Mouse (Mus musculus) ES-CJ7 (cell line): ENCODE measurements around the gene Smad3.

Experiments
- DNase-seq: peaks from one replicate; pipeline ENCODE4 v3.0.0; 2011; ENCODE audit warnings: low read depth, low spot score

Gene Smad3

DNA sequence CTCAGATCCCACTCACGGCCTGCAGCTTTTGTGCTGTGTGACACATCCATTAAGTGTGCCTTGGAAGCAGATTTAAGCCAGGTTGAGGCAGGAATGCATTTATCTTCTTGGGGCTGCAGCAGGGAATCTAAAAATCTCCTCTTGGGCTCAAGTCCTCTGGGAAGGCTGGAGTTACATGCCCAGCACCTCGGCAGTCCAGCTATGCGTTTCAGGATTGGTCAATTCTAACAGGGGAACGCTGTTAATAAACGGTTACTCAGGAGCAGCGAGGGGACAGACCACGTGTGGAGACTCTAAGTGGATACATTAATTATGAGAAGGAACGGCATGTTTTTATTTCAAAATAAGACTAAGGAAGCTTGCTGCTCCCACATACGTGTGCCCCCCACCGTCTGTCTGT lies 14.7 kb upstream of the Smad3 start:
- no peak for DNase-seq

DNA sequence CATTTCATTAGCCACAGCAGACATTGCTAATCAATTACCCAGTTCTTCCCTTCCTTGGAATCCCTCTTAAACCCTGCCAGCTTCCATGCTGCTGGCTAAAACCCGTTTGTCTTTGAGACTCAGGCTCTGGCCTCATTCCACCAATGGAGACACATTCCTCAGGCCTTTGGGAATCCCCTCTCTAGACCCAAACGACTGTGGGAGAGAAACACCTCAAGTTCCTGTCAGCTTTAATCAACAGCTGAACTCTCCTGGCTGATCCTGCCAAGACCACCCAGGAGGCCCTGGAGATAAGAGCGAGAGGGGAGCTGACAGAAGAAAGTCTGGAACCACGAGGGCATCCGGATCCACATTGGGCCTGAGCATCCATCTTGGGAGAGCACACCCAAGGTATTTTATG lies 13.9 kb upstream of the Smad3 start:
- no peak for DNase-seq

DNA sequence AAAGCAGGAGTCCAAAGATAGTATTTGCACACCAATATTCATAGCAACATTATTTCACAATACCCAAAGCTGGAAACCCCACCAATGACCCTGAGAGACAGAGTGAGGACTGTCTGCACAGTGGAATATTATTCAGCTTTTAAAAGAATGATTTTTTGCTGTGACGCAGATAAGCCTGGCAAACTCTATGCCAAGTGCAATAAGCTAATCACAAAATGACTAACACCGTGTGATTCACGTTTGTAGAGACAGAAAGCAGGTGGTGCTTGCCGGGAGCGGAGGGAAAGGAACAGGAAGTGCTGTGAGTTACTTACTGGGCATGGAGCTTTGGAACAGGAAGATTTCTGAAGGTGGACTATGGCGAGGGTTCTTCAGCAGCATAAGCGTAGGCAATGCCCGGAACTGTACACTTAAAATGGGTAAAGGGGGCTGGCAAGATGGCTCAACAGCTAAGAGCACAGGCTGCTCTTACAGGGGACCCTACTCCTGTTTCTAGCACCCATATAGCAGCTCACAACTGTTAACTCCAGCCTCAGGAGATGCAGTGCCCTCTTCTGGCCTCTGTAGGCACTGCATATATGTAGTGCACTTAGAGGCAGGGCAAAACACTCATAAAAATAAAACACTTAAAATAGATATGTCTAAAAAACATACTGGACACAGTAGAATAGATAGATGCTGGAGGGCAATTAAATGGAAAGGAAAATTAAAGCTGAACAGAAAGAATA lies 3.7 kb upstream of the Smad3 start:
- peak; percentile 30 for DNase-seq

DNA sequence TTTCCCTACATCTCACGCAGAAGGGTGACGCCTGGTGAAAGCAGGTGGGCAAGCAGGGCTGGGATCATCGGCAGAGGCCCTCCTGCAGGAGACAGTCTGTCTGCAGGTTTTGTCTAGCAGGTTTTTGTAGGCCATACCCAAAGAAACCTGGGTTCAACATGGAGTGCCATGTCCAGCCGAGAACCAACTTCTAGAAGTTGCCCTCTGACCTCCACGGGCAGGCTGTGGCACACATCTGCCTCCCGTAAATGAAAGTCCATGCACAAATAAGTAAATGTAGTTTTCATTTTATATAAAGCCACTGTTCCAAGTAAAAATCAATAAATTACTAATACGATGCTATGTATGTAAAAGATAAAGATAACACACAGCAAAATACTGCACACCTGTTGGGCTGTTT lies 3.0 kb upstream of the Smad3 start:
- no peak for DNase-seq

DNA sequence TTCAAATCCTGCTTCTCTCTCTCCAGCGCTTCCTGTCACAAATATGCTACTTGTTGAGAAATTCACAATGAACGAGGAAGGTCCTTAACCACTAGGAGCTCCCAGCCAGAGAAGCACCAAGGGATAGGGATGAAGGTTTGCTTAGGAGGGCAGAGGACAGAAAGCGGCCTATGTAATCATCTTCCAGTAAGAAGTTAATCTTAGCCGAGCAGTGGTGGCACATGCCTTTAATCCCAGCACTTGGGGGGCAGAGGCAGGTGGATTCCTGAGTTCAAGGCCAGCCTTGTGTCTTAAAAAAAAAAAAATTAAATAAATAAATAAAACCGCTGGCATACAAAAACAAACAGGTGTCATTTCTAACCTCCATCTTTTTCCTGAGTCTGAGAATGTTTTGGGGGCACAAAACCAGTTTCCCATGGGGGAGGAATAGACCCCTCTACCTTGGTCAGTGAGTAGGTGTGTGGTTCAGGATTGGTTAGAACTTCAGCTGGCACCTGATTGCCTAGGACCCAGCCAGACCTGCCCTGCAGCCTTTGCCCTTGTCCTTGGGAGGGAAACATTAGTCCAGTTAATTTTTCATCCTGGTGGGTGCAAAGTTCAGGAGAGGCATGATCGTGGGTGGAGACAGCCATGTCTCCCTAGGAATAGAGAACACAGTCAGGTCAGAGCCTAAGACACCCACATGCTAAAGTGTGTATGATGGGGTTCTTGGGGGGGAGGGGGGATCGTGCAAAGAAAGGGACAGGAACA lies 2.4 kb upstream of the Smad3 start:
- no peak for DNase-seq

DNA sequence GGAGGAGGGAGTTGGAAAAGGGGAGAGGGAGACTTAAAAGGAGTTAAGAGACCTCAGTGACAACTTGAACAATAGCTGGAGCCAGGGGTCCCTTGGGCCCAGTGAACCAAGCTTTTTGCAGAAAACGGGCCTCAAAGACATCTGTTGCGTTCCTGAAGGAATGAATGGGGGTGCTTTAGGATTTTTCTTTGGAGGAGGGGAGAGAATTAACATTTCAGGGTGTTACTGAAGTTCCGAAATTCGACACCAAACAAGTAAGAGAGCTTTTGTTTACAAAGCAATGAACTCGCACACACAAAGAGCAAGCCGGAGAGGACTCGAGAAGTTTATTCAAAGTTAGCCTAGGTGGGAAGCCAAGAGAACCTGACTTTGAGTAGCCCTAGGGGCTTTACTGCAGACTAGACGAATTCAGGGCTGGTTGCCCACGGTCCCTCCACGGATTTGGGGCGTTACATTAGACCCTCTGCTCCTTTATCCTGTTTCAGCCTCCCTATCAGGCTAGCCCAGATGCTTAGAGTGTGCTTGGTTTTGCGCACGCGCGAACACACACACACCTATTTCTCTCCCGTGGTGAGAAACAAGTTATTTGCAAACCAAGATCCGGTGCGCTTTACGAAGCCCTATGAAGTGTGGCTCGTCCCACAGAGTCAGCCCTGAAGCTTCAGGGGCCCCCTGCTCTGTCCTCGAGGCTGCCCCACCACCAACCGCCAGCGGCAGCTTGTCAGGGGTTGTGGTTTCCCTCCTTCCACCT lies 1.0 kb upstream of the Smad3 start:
- peak; percentile 76 for DNase-seq

DNA sequence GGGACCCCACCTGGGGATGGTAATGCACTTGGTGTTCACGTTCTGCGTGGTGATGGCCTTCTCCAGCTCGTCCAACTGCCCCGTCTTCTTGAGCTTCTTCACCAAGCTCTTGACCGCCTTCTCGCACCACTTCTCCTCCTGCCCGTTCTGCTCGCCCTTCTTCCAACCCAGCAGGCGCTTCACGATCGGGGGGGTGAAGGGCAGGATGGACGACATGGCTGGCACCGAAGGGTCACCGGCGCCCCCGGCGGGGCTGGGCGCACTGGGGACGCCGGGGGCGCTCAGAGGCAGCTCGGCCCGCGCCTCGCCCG lies 377 bp downstream of the Smad3 start:
- no peak for DNase-seq

DNA sequence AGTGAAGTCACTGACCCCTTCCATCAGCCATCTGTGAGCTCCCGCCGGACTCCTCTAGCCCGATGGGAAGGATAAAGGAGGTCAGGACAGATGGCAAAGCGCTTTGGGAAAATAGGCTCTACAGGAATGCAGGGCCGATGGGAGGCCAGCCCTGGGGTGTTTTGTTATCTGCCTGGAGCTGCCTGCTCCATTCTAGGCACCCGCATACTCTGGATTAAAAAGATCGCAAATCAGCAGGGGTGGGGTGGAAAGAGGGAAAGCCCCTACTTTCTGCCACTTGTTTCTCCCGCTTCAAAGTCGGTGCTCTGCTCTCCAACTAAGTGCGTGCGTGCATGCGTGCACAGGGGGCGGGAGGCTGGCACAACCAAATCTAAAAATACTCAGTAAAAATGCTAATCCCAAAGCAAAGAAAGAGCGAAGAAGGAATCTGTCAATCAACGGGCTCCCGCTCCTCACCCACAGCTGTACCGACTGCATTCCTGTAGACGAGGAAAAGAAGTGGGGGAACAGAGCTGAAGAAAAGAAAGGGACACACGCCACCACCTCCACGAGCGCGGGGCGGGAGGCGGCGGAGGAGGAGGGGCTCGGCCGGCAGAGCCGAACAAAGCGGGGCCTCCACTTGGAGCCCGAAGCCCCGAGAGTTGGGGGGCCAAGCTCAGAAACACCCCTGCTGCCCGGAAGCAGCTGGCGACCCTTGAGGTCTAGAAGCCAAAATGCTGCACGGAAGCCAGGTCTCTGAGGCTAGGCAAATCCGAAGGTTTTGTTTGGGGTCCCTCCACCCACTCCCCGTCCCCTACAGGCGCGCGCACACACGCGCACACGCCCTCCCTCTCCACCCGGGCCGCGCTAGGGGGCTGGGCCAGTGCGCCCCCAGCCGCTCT lies 973 bp downstream of the Smad3 start:
- DNase-seq, result peak; percentile 22

DNA sequence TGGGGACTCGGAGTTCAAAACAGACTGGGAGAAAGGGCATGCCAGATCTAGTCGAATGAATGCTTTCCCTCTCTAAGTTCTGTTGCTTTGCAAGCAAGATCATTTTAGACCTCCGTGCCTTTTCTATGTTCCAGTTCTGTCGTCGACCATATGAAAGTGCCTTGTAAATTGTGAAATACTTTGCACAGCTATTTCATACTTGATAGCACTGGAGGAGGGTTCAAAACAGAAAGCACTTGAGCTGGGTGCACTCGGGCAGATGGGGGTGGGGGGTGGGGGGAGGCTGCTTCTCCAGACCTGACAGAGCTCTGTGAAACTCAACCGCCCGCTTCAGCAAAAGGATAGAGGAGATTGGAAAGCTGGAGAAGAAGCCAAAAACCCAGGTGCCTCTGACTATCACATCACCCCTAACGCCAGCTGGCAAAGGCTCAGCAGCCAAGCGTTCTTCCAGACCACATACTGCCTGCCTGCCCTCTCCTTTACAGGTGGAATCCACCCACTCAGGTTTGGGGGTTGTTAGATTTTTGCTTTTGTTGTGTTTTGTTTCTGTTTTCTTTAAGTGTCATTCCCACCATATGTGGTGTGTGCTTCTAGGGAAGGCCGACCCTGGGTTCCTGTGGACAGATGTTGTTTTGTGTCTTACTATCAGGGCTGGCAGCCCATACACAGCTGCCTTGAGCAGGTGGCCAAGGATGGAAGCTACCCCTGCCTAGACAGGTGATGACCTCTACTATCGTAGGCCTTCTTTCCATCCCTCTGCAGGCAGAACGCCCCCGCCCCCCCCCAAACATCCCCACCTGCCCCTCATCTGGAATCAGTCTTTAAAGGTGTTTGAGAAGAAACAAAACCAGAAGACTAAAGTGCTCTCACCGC lies 1.9 kb downstream of the Smad3 start:
- DNase-seq, result no peak

DNA sequence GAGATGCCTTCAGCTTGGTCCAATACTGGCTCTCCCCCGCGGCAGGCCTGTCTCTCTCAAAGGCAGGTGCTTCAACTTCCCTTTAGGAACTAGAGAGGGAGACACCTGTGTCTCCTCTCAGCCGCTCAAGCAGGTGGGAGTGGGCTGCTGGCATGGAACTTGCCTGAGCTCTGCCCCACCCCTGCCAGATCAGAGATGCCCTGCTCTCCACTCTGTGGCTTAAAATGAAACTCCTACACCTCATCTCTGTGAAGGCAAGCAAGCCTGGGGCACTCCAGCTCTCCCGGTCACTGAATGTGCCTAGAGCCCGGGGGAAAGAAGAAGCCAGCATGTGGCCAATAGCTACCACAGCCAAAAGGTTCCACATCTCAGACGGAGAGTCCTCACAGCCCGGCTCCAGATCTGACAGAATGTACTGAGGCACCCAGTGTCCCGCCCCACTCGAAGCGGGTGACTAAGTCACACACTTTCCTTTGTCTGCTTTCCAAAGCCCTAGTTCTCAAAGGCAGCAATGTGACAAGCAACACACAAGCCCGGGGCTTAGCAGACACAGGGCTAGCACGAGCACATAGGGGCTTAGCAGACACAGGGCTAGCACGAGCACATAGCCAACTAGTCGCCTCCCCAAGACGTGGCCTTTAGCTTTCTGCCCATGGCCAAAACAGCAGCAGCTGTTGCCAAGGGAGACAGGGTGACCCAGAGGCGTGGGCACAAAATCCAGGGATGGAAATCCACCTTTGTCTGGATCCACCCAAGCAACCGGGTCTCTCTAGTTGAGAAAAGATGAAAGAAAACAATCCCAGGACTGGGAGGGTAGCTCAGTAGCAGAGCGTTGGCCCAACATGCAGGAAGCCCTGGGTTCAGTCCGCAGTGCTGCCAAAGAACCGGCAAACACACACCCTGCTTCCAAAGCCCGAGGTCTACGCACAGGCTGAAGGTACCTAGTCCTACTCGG lies 3.0 kb downstream of the Smad3 start:
- no peak for DNase-seq

DNA sequence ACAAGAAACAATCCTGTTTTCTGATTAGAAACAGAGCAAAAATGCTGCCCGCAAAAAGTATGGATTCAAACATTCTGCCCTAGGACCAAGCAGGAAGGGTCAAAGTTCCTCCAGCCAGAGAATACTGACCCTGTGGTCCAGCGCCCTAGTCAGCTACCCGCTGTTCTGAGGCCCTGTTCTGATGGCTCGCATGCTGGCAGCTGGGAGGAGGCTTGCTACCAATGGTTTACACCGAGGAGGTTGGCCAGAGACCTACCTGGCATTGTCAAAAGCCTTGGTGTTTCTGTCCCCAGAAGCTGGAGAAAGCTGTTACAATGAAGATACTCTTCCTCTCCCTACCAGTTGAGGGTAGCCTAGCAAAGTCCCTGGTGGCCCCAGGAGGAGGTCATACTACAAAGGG lies 3.8 kb downstream of the Smad3 start:
- no peak for DNase-seq

DNA sequence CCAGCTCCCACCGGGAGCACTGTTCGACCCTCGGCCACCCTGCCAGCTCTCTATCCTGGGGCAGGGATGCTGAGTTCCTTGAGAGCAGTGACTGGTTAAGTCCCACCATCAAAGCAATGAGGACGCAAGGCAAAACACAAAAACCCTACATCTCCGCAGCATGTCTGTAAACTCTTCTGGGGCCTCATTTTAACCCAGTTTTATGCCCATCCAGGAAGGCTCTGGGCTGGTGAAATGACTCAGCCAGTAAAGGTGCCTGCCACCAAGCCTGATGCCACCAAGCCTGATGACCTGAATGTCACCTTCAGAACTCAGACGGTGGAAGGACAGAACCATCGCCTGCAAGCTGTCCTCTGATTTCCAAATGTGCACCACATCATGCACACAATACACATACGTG lies 4.4 kb downstream of the Smad3 start:
- DNase-seq, result no peak

DNA sequence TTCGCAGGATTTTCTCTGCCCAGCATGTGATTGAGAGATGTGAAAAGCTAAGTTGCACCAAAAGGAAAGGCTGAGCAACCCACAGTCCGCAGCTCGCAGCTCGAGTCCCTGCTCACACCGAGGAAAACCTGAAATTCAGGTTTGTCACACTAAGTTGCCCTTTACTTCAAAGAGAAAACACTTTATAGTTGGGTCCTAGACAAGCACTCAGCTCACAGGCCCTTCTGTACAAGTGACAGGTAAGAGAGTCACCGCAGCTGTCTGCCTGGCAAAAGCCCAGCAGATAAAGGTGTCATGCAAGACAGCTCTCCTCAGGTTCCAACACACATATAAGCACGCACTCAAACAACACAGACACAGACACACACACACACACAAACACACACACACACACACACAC lies 5.2 kb downstream of the Smad3 start:
- DNase-seq, result no peak

DNA sequence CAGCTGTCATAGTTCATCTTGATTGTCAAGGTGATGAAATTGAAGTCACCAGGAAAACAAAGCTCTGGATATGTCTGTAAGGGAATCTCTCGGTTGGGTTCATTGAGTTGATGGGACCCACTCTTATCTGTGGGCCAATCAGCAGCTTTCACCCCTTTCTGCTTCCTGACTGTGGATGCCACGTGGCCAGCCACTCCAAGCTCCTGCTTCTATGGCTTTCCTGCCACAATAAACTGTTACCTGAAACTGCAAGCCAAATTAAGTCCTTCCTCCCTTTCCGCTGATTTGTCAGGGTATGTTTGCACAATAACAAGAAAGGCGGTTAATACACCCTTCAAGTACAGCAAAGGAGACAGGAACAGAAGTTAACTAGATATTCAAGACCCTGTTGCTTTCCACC lies 6.5 kb downstream of the Smad3 start:
- DNase-seq, result no peak

DNA sequence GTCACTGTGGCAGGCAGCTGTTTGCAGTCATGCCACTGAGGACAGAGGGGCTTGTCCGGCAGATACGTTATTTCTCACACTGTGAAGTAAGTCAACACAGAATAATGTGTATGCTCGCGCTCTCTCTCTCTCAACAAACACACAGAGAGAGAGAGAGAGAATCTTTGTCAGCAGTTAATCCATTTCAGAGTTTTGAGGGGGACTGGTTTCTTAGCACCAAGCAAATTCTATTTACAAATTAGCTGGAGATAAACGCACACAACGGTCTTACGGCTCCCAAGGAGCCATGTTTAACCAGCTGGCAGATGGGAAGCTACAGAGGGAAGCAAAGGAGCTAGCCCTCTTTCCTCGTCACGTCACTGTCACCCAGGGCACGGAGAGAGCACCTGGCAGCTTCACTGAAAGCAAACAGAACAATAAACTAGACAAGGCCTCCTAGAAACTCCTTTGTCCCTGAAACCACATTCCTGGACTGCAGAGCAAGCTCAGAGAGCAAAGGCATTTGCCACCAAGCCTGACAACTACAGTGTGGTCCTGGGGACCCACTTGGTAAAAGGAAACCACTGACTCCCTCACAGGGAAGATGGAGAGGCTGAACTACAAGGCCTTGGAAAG lies 7.3 kb downstream of the Smad3 start:
- no peak for DNase-seq

DNA sequence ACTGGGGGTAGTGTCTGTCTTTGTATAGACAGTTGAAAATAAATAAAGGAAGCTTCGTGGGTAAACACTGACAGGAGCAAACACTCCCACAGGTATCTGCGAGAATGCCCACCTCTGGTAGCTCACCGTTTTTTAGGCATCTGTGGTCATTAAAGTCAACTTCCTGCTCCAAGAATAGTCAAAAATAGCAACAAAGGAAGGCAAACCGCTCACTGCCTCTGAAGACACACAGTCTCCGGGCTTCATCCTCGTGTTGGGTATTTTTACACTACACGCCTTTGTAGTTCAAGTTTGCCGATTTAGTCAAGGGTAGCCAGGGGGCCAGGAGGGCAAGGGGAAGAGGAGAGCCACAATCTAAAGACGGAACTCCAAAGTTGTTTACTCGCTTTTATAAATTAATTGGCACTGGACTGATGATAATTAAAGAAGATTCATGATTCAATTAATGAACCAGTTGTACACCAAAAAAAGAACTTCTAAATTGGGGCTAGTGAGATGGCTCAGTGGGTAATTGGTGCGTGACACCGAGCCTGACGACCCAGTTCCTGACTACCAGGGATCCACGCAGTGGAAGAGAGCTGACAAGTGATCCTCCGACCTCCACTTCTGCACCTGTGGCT lies 8.4 kb downstream of the Smad3 start:
- no peak for DNase-seq

DNA sequence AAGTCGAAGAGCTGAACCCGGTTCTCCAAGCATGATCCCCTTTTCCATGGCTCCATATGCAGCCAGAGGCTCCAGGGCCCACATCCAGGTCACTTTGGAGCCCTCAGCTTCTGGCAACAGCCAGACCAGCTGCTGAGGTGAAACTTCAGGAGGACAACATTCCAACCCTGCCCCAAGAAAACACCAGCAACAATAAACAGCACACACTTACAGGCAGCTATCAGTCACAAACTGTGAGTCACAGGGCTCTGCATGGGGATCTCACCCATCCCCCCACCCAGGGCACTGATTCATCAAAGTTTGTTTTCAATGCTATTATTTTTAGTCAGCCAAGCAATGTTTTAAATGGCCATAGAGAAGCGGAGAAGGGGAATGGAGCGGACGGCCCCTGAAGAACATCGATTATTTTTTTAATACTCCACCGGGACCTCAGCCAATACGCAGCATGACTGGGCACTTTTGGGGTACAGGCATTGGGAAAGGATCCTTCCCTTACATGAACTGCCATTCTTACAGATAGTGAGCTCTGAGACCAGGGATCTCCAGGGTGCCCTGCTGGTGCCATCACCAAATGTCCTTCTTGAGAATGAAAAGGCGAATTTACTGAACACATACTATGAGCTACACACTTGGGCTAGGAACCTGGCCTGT lies 10.0 kb downstream of the Smad3 start:
- DNase-seq, result no peak

DNA sequence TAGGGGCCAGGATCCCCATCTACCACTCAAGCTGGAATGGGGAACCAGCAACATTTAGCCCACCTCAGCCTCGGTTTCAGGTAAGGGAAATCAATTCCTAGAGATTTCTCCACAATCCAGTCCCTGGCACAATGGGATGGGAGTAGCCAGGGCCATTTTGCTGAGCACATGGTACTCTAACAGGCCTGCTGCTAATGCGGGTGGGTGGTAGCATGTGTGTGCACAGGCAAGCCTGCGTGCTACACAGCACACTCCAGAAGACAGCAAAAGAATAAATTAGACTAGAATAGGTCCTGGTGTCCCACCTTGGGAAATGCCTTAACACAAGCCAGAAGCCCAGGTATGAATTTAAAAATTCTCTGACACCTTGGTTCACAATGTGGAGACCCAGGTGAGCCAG lies 10.8 kb downstream of the Smad3 start:
- no peak for DNase-seq
